Mouse (Mus musculus): ENCODE measurements at regions not wholly inside any gene's neighbourhood (a gene's known extent, or its start where the extent isn't known, plus 50 kb on each side); places are given as distances from the start of the nearest gene placed in this dataset.

DNA sequence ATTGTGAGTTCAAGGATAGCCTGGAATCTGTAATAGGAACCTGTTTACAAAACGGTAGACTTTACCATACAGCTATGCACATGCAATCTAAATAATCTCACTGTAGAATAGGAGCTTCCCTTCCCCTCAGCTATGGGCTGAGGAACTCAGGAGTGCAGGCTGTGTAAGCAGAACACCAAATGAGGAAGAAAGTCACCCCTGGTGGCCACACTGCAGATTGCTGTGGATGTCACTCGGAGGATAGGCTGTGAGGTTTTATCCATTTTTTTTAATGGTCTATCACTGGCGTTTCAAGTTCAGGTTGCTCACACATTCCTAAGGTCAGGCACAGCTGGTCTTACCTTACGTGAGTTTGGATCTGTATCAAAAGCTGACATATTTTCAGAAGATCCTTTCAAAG, 365.1 kb downstream of the Rpl36a-ps1 start:
- H3K36me3 ChIP-seq (ENCODE audit: insufficient read depth, low read length), result no peaks in the 10 kb centered on the region
- no peaks in the 10 kb centered on the region for H3K4me1 ChIP-seq (replicated peaks; ENCODE audit: low read depth, low read length)
- H3K27me3 ChIP-seq (ENCODE audit: insufficient read depth, low read length), result no peaks in the 10 kb centered on the region
- H3K9me3 ChIP-seq (ENCODE audit: low read length), result no peaks in the 10 kb centered on the region
- TF ChIP-seq CTCF (conservative IDR thresholded peaks at IDR 0.05; ENCODE audit: low read length) (peak; percentile 13; the same call in 1 of the 2 replicates), NANOG (IDR thresholded peaks at IDR 0.05; ENCODE audit: borderline replicate concordance, low read length) (no peak)
- H3K4me3 ChIP-seq (replicated peaks; ENCODE audit: low read length), result no peak overlapping the region

DNA sequence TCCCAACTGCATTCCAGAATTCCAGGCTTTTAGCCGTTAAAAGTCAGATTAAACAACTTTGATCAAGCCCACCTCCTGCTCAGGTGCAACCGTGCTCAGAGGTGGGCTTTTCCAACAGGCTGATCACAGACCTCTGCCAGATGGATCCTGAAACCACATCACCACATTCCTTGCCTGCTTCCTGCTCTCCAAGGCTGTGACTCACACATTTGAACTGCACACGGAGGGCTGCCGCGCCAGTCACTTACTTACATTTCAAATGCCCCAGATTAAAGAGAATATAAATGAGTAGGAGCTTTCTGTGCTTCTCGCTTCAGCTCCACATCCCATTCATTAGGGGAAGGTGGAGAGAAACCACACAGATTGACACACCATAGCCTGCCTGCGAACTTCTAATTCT, 367.6 kb downstream of the Rpl36a-ps1 start:
- no peak overlapping the region for H3K4me3 ChIP-seq (replicated peaks; ENCODE audit: low read length)
- no peaks in the 10 kb centered on the region for H3K9me3 ChIP-seq (ENCODE audit: low read length)
- H3K36me3 ChIP-seq (ENCODE audit: insufficient read depth, low read length), result no peaks in the 10 kb centered on the region
- TF ChIP-seq NANOG (IDR thresholded peaks at IDR 0.05; ENCODE audit: borderline replicate concordance, low read length), result no peak
- no peaks in the 10 kb centered on the region for H3K27me3 ChIP-seq (ENCODE audit: insufficient read depth, low read length)
- H3K4me1 ChIP-seq (replicated peaks; ENCODE audit: low read depth, low read length), result no peaks in the 10 kb centered on the region

DNA sequence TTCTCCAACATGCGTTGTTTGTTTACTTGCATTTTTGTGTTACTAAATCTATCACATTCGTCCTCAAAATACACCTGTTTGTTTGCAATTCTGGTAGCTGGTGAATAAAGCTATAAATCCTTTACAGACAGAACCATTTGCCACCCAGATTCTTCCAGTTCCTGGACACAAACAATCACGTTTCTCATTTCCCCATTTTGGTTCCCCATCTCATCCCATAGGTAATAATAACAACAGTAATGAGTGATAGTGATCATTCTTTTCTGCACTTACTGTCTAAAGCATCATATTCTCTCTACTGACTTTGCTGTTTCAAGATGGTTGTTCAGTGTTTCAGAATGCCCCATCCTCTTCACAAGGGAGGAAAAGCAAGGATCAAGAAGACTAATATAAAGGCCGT, 368.3 kb downstream of the Rpl36a-ps1 start:
- TF ChIP-seq CTCF (conservative IDR thresholded peaks at IDR 0.05; ENCODE audit: low read length) (no peak), NANOG (IDR thresholded peaks at IDR 0.05; ENCODE audit: borderline replicate concordance, low read length) (no peak), POU5F1 (IDR thresholded peaks at IDR 0.05; ENCODE audit: borderline replicate concordance, low read length) (no peak)
- no peaks in the 10 kb centered on the region for H3K4me1 ChIP-seq (replicated peaks; ENCODE audit: low read depth, low read length)
- H3K36me3 ChIP-seq (ENCODE audit: insufficient read depth, low read length), result no peaks in the 10 kb centered on the region
- no peaks in the 10 kb centered on the region for H3K27me3 ChIP-seq (ENCODE audit: insufficient read depth, low read length)
- H3K4me3 ChIP-seq (replicated peaks; ENCODE audit: low read length), result no peak overlapping the region
- no peaks in the 10 kb centered on the region for H3K9me3 ChIP-seq (ENCODE audit: low read length)

DNA sequence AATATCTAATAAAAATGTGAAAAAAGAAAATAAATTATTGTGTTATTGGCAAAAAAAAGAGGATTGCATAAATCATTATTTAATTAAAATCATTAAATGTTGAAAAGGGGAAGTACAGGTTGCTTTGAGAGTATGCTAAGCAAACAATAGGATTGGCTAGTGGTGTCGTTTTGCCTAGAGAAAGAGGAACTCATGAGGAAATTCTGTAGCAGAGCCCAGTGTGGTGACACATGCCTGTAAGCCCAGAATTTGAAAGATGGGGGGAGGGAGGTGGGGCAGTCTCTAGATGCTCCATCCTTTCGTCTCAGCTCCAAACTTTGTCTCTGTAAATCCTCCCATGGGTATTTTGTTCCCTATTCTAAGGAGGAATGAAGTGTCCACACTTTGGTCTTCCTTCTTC, 388.3 kb downstream of the Rpl36a-ps1 start:
- H3K4me3 ChIP-seq (replicated peaks; ENCODE audit: low read length), result no peak overlapping the region
- no peaks in the 10 kb centered on the region for H3K27me3 ChIP-seq (ENCODE audit: insufficient read depth, low read length)
- H3K36me3 ChIP-seq (ENCODE audit: insufficient read depth, low read length), result no peaks in the 10 kb centered on the region
- TF ChIP-seq POU5F1 (IDR thresholded peaks at IDR 0.05; ENCODE audit: borderline replicate concordance, low read length) (no peak), NANOG (IDR thresholded peaks at IDR 0.05; ENCODE audit: borderline replicate concordance, low read length) (no peak), CTCF (conservative IDR thresholded peaks at IDR 0.05; ENCODE audit: low read length) (no peak)
- H3K4me1 ChIP-seq (replicated peaks; ENCODE audit: low read depth, low read length), result peaks cover 4% of the 10 kb centered on the region; the same call in 1 of the 2 replicates
- H3K9me3 ChIP-seq (ENCODE audit: low read length), result no peaks in the 10 kb centered on the region

DNA sequence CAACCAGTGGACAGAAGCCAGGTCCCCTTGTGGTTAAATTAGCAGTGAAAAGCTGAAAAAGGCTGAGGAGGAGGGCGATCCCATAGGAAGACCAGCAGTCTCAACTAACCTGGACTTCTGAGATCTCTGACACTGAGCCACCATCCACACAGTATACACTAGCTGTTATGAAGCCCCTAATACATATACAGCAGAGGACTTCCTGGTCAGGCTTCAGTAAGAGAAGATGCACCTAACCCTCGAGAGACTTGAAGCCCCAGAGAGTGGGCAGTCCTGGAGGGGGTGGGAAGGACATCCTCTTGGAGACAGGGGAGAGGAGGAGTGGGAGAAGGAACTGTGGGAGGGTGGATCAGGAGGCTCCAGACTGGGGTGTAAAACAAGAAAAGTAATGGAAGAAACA, 397.9 kb downstream of the Rpl36a-ps1 start:
- peaks cover 4% of the 10 kb centered on the region; the same call in 1 of the 2 replicates for H3K4me1 ChIP-seq (replicated peaks; ENCODE audit: low read depth, low read length)
- TF ChIP-seq CTCF (conservative IDR thresholded peaks at IDR 0.05; ENCODE audit: low read length) (no peak), POU5F1 (IDR thresholded peaks at IDR 0.05; ENCODE audit: borderline replicate concordance, low read length) (no peak), NANOG (IDR thresholded peaks at IDR 0.05; ENCODE audit: borderline replicate concordance, low read length) (no peak)
- peaks cover 19% of the 10 kb centered on the region for H3K9me3 ChIP-seq (ENCODE audit: low read length)
- no peaks in the 10 kb centered on the region for H3K27me3 ChIP-seq (ENCODE audit: insufficient read depth, low read length)
- no peak overlapping the region for H3K4me3 ChIP-seq (replicated peaks; ENCODE audit: low read length)
- H3K36me3 ChIP-seq (ENCODE audit: insufficient read depth, low read length), result no peaks in the 10 kb centered on the region

DNA sequence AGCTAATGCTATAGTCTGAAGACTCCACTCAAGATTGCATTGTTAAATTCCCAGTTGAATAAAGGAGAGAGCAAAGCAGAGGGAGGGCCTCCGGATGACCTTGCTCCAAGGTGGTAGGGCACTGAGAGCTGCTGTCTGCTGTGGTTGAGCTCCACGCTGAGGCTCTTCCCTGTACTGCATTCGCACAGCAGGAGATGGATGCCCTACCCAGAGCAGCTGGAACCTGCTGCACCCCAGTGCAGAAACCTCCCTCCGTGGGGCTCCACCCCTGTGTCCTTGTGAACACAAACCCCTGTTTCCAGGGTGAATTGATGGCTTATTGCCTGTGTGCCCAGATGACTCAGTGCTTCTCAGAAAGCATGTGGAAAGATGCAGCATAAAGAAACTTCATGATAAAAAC, 404.3 kb downstream of the Rpl36a-ps1 start:
- peaks cover 12% of the 10 kb centered on the region for H3K9me3 ChIP-seq (ENCODE audit: low read length)
- H3K4me1 ChIP-seq (replicated peaks; ENCODE audit: low read depth, low read length), result 0 out of 2 replicates have a peak, but pooled peaks cover 4% of the 10 kb centered on the region
- H3K4me3 ChIP-seq (replicated peaks; ENCODE audit: low read length), result no peak overlapping the region
- no peaks in the 10 kb centered on the region for H3K27me3 ChIP-seq (ENCODE audit: insufficient read depth, low read length)
- no peaks in the 10 kb centered on the region for H3K36me3 ChIP-seq (ENCODE audit: insufficient read depth, low read length)
- no peak for TF ChIP-seq POU5F1 (IDR thresholded peaks at IDR 0.05; ENCODE audit: borderline replicate concordance, low read length)
- TF ChIP-seq CTCF (conservative IDR thresholded peaks at IDR 0.05; ENCODE audit: low read length), result peak; percentile 31
- peak; percentile 49; the same call in 1 of the 2 replicates for TF ChIP-seq NANOG (IDR thresholded peaks at IDR 0.05; ENCODE audit: borderline replicate concordance, low read length)

DNA sequence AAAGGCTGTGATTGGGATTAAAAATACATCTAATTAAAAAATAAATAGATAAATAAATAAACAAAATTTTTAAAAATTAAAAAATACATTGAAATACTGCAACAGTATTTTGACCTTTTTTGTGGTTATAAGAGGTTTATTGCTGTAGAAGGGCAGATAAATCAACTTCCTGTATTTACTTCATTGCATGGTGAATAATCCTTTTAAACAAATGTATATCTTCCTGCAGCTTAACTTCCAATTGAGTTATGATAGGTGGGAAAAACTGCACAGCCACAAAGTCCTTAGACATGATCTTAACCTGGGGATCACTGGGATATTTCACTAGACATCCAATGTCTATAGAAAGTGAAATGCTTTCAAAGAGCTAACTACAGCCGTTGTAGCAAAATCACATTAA, 402.1 kb upstream of the Dach1 start:
- Histone ChIP-seq H3K27me3 (ENCODE audit: insufficient read depth, low read length) (no peaks in the 10 kb centered on the region), H3K4me3 (replicated peaks; ENCODE audit: low read length) (no peak overlapping the region), H3K4me1 (replicated peaks; ENCODE audit: low read depth, low read length) (no peaks in the 10 kb centered on the region), H3K9me3 (ENCODE audit: low read length) (no peaks in the 10 kb centered on the region), H3K36me3 (ENCODE audit: insufficient read depth, low read length) (no peaks in the 10 kb centered on the region)
- TF ChIP-seq CTCF (conservative IDR thresholded peaks at IDR 0.05; ENCODE audit: low read length), result no peak
- TF ChIP-seq NANOG (IDR thresholded peaks at IDR 0.05; ENCODE audit: borderline replicate concordance, low read length), result no peak
- no peak for TF ChIP-seq POU5F1 (IDR thresholded peaks at IDR 0.05; ENCODE audit: borderline replicate concordance, low read length)

DNA sequence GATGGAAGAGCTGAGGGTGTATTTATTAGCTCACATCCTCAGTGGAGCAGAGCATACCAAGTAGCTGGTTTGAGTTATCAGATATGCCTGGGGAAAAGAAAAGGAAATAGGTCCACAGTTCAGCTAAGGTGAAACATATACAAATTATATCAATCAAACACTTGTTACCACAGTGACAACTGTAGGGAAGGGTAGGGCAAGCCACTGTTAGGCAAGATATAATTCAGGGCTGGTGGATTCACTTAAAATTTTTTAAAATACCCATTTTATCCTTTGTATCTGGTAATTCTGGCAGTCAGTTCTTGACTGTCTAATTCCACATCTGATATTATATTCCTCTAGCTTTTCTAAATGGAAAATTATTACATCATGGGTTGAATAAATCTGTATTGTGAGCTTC, 392.4 kb upstream of the Dach1 start:
- TF ChIP-seq CTCF (conservative IDR thresholded peaks at IDR 0.05; ENCODE audit: low read length), result no peak
- TF ChIP-seq NANOG (IDR thresholded peaks at IDR 0.05; ENCODE audit: borderline replicate concordance, low read length), result no peak
- no peak for TF ChIP-seq POU5F1 (IDR thresholded peaks at IDR 0.05; ENCODE audit: borderline replicate concordance, low read length)
- no peaks in the 10 kb centered on the region for H3K36me3 ChIP-seq (ENCODE audit: insufficient read depth, low read length)
- H3K4me3 ChIP-seq (replicated peaks; ENCODE audit: low read length), result no peak overlapping the region

DNA sequence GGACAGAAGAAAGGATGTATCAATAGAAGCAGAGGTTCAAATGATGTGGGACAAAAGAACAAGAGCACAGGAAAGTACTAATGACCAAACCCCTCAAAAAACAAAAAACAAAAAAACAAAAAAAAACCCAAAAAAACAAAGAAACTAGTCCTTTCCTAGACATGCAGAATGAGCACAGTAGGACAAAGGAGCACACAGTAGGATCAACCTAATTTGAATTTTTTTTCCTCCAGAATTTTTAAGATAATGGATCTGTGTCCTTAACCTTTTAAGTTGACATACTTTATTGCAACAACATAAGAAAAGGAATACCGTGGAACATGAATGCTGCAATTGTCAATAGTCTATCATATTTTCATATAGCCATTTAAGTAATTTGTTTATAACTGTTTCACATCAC, 370.2 kb upstream of the Dach1 start:
- TF ChIP-seq NANOG (IDR thresholded peaks at IDR 0.05; ENCODE audit: borderline replicate concordance, low read length) (no peak), POU5F1 (IDR thresholded peaks at IDR 0.05; ENCODE audit: borderline replicate concordance, low read length) (no peak), CTCF (conservative IDR thresholded peaks at IDR 0.05; ENCODE audit: low read length) (no peak)

More for the DNA sequence above, 392.4 kb upstream of the Dach1 start:
- H3K9me3 ChIP-seq (ENCODE audit: low read length), result peaks cover 5% of the 10 kb centered on the region; the same call in 1 of the 2 replicates
- no peaks in the 10 kb centered on the region for H3K27me3 ChIP-seq (ENCODE audit: insufficient read depth, low read length)
- no peaks in the 10 kb centered on the region for H3K4me1 ChIP-seq (replicated peaks; ENCODE audit: low read depth, low read length)

More for the DNA sequence above, 370.2 kb upstream of the Dach1 start:
- Histone ChIP-seq H3K4me3 (replicated peaks; ENCODE audit: low read length) (no peak overlapping the region), H3K27me3 (ENCODE audit: insufficient read depth, low read length) (no peaks in the 10 kb centered on the region), H3K36me3 (ENCODE audit: insufficient read depth, low read length) (no peaks in the 10 kb centered on the region), H3K4me1 (replicated peaks; ENCODE audit: low read depth, low read length) (no peaks in the 10 kb centered on the region), H3K9me3 (ENCODE audit: low read length) (no peaks in the 10 kb centered on the region)
